Comparison of ENCODE assay signal across 22 mouse cellular contexts in genomic region chr4:76766429-76766828, GRCm38 (mm10).
DNase-seq lines count a peak whose midpoint lies in the region; ATAC-seq and TF ChIP-seq lines count a peak whose summit lies in the region.
"Had no signal": no experiment of that assay in that cellular context is flagged by ENCODE, and none has a peak within 500 bp of the region (broad histone marks: within the 10 kb centered on the region; RNA-seq: fewer than 3 reads in every experiment).

No protein-coding gene starts in this region.

- no peak overlapping the region for H3K4me2 ChIP-seq in limb, embryonic 14.5 days (replicated peaks; ENCODE audit: low read depth, low read length, severe bottlenecking)
- peak overlapping the region; percentile 1; the same call in 1 of the 2 replicates for H3K4me2 ChIP-seq in embryonic facial prominence, embryonic 13.5 days
- H3K4me2 ChIP-seq in embryonic facial prominence, embryonic 14.5 days (ENCODE audit: low read depth, low read length): no peak overlapping the region
- H3K4me2 ChIP-seq: forebrain, embryonic 12.5 days had no signal

- ATAC-seq in limb, embryonic 14.5 days (ENCODE audit: low FRiP score, low read depth): peak; percentile 60; the same call in 1 of the 2 replicates
- ATAC-seq in embryonic facial prominence, embryonic 13.5 days (ENCODE audit: insufficient number of reproducible peaks, insufficient read depth, low FRiP score, low TSS enrichment, low read depth): no peak
- peak; percentile 73 for ATAC-seq in embryonic facial prominence, embryonic 14.5 days (ENCODE audit: low read depth)
- ATAC-seq: forebrain, embryonic 14.5 days; forebrain, embryonic 16.5 days had no signal

- no peaks in the 10 kb centered on the region for H3K36me3 ChIP-seq in limb, embryonic 14.5 days (ENCODE audit: control insufficient read depth, insufficient read depth, low read length)
- H3K36me3 ChIP-seq in limb, embryonic 10.5 days: no peaks in the 10 kb centered on the region
- no peaks in the 10 kb centered on the region for H3K36me3 ChIP-seq in embryonic facial prominence, embryonic 13.5 days
- H3K36me3 ChIP-seq in embryonic facial prominence, embryonic 14.5 days (ENCODE audit: control insufficient read depth, insufficient read depth, low read length): no peaks in the 10 kb centered on the region
- H3K36me3 ChIP-seq: forebrain, embryonic 10.5 days; forebrain, embryonic 12.5 days had no signal

- no peaks in the 10 kb centered on the region for H3K27me3 ChIP-seq in limb, embryonic 14.5 days (ENCODE audit: control insufficient read depth, insufficient read depth, low read length)
- no peaks in the 10 kb centered on the region for H3K27me3 ChIP-seq in limb, embryonic 10.5 days (ENCODE audit: low read depth, poor library complexity, severe bottlenecking)
- no peaks in the 10 kb centered on the region for H3K27me3 ChIP-seq in embryonic facial prominence, embryonic 13.5 days
- no peaks in the 10 kb centered on the region for H3K27me3 ChIP-seq in embryonic facial prominence, embryonic 14.5 days (replicated peaks; ENCODE audit: control insufficient read depth, insufficient read depth, low read length)
- H3K27me3 ChIP-seq: forebrain, embryonic 12.5 days had no signal

- H3K9me3 ChIP-seq in limb, embryonic 14.5 days (ENCODE audit: control insufficient read depth, low read length): no peaks in the 10 kb centered on the region
- H3K9me3 ChIP-seq in limb, embryonic 10.5 days (replicated peaks): no peaks in the 10 kb centered on the region
- no peaks in the 10 kb centered on the region for H3K9me3 ChIP-seq in embryonic facial prominence, embryonic 13.5 days
- no peaks in the 10 kb centered on the region for H3K9me3 ChIP-seq in embryonic facial prominence, embryonic 14.5 days (ENCODE audit: control insufficient read depth, low read length)
- H3K9me3 ChIP-seq: forebrain, embryonic 10.5 days; forebrain, embryonic 12.5 days had no signal

- no peak overlapping the region for H3K9ac ChIP-seq in limb, embryonic 14.5 days (ENCODE audit: low read depth, low read length, severe bottlenecking)
- H3K9ac ChIP-seq in embryonic facial prominence, embryonic 13.5 days: no peak overlapping the region
- no peak overlapping the region for H3K9ac ChIP-seq in embryonic facial prominence, embryonic 14.5 days (ENCODE audit: low read depth, low read length)
- H3K9ac ChIP-seq: forebrain, embryonic 12.5 days had no signal

- no peak for TF ChIP-seq CTCF in embryonic fibroblast, embryonic 13.5 days (IDR thresholded peaks at IDR 0.05; ENCODE audit: borderline replicate concordance, insufficient read depth, low read length)

- WGBS in limb, embryonic 14.5 days: 73% methylated on average over 2 of the region's 2 CpGs
- WGBS in limb, embryonic 10.5 days: 79% methylated on average over 2 of the region's 2 CpGs
- WGBS in embryonic facial prominence, embryonic 13.5 days: 27% methylated on average over 2 of the region's 2 CpGs
- 33% methylated on average over 2 of the region's 2 CpGs for WGBS in embryonic facial prominence, embryonic 14.5 days

- no peak overlapping the region for H3K4me3 ChIP-seq in limb, embryonic 14.5 days (replicated peaks; ENCODE audit: low read length)
- H3K4me3 ChIP-seq in limb, embryonic 10.5 days: no peak overlapping the region
- no peak overlapping the region for H3K4me3 ChIP-seq in embryonic facial prominence, embryonic 13.5 days
- no peak overlapping the region for H3K4me3 ChIP-seq in embryonic facial prominence, embryonic 14.5 days (ENCODE audit: low read depth, low read length)
- no peak overlapping the region for H3K4me3 ChIP-seq in embryonic fibroblast, embryonic 13.5 days (ENCODE audit: insufficient read depth, low read length)
- H3K4me3 ChIP-seq: erythroblast, embryonic 14.5 days; forebrain, embryonic 10.5 days; forebrain, embryonic 12.5 days had no signal

- DNase-seq in limb, embryonic 14.5 days (ENCODE audit: low spot score): no peak
- no peak for DNase-seq in limb, embryonic 10.5 days (ENCODE audit: low spot score)
- peak; percentile 54 for DNase-seq in embryonic facial prominence, embryonic 14.5 days (ENCODE audit: low spot score)
- DNase-seq in yolk sac, embryonic 10.5 days (ENCODE audit: low spot score): no peak
- no peak for DNase-seq in urinary bladder, postnatal 25 days (ENCODE audit: low spot score)
- DNase-seq in urinary bladder, postnatal 36 days (ENCODE audit: low spot score in 2 of 2): no peak
- DNase-seq: adrenal gland, adult 2 months; adrenal gland, postnatal 10 days; adrenal gland, postnatal 25 days; cerebellum, adult 11 months; cerebellum, adult 18-20 months; cerebellum, adult 8-10 months; cerebellum, adult 9-11 months; cerebellum, postnatal 14 days; cerebellum, postnatal 36 days had no signal

- TF ChIP-seq POLR2A in limb, embryonic 14.5 days (IDR thresholded peaks at IDR 0.05; ENCODE audit: borderline replicate concordance, extremely low read depth, insufficient read depth, insufficient read length): no peak
- no peak for TF ChIP-seq POLR2A in embryonic fibroblast, embryonic 13.5 days (IDR thresholded peaks at IDR 0.05; ENCODE audit: low read depth, low read length)

- H3K4me1 ChIP-seq in limb, embryonic 14.5 days (ENCODE audit: control insufficient read depth, insufficient read depth, low read length): no peaks in the 10 kb centered on the region
- no peaks in the 10 kb centered on the region for H3K4me1 ChIP-seq in limb, embryonic 10.5 days
- peaks cover 4% of the 10 kb centered on the region; the same call in 1 of the 2 replicates for H3K4me1 ChIP-seq in embryonic facial prominence, embryonic 13.5 days
- peaks cover 6% of the 10 kb centered on the region; the same call in 1 of the 2 replicates for H3K4me1 ChIP-seq in embryonic facial prominence, embryonic 14.5 days (ENCODE audit: control insufficient read depth, insufficient read depth, low read length)
- peaks cover 6% of the 10 kb centered on the region; the same call in 1 of the 2 replicates for H3K4me1 ChIP-seq in embryonic fibroblast, embryonic 13.5 days (ENCODE audit: control insufficient read depth, insufficient read depth, low read length)
- H3K4me1 ChIP-seq: forebrain, embryonic 10.5 days; forebrain, embryonic 12.5 days had no signal

- H3K27ac ChIP-seq in limb, embryonic 14.5 days (replicated peaks; ENCODE audit: low read depth, low read length): no peak overlapping the region
- H3K27ac ChIP-seq in limb, embryonic 10.5 days: no peak overlapping the region
- peak overlapping the region; percentile 85 for H3K27ac ChIP-seq in embryonic facial prominence, embryonic 13.5 days
- peak overlapping the region; percentile 59 for H3K27ac ChIP-seq in embryonic facial prominence, embryonic 14.5 days (replicated peaks; ENCODE audit: low read depth, low read length)
- peak overlapping the region; percentile 42 for H3K27ac ChIP-seq in embryonic fibroblast, embryonic 13.5 days (ENCODE audit: insufficient read depth, low read length)
- H3K27ac ChIP-seq: forebrain, embryonic 10.5 days; forebrain, embryonic 12.5 days had no signal

Comparison
In these comparisons a context has a peak if more than half of its experiments do, and no peak if none do; other contexts are left out.
1. H3K27ac ChIP-seq: peak in embryonic facial prominence, embryonic 13.5 days (single experiment), embryonic facial prominence, embryonic 14.5 days (single experiment) and embryonic fibroblast, embryonic 13.5 days (single experiment); none in limb, embryonic 14.5 days (single experiment) and limb, embryonic 10.5 days (single experiment).